Mouse (Mus musculus) spleen, adult 2 months (tissue): ENCODE results near the gene Il18r1. TPM values are rescaled to one million over a fixed set of nuclear protein-coding genes. Genes with fewer than 3 reads are reported as not detected.

Experiments
- DNase-seq, 2 experiments: peaks; one replicate each; pipeline versions ENCODE4 v3.0.0 to v3.0.0-alpha.2; 2012 to 2021; ENCODE audit warnings: low spot score in 2 of 2, low read depth in 1 of 2
- H3K27ac ChIP-seq: fragments of 200-500 bp; 2 replicates; pipeline ENCODE4 v1.5.1; 2012; ENCODE audit warnings: low read length, inconsistent platforms; ENCODE audit not compliant: insufficient read depth
- H3K27me3 ChIP-seq: fragments of 200-500 bp; 2 replicates; pipeline ENCODE4 v1.6.1; 2012; ENCODE audit warnings: mild to moderate bottlenecking, moderate library complexity, low read length, inconsistent platforms; ENCODE audit not compliant: control insufficient read depth, insufficient read depth
- H3K36me3 ChIP-seq: fragments of 200-500 bp; 2 replicates; pipeline ENCODE4 v1.6.1; 2012; ENCODE audit warnings: mild to moderate bottlenecking, low read length, inconsistent platforms; ENCODE audit not compliant: control insufficient read depth, insufficient read depth
- H3K4me1 ChIP-seq: fragments of 200-500 bp; 2 replicates; pipeline ENCODE4 v1.6.1; 2011; ENCODE audit warnings: inconsistent platforms; ENCODE audit not compliant: control insufficient read depth, insufficient read depth, insufficient read length
- H3K4me3 ChIP-seq: fragments of 200-500 bp; 2 replicates; pipeline ENCODE4 v1.5.1; 2011; ENCODE audit warnings: mild to moderate bottlenecking, inconsistent platforms; ENCODE audit not compliant: insufficient read depth, insufficient read length; ENCODE audit errors: extremely low read depth
- CTCF ChIP-seq: fragments of 200-500 bp; IDR thresholded peaks from 2 replicates; pipeline ENCODE4 v1.5.1; 2011; ENCODE audit warnings: mild to moderate bottlenecking, inconsistent platforms; ENCODE audit not compliant: insufficient read depth, insufficient read length, insufficient replicate concordance; ENCODE audit errors: extremely low read depth
- POLR2A ChIP-seq: fragments of 200-500 bp; IDR thresholded peaks from 2 replicates; pipeline ENCODE4 v1.6.1; 2011; ENCODE audit warnings: low read depth, low read length, inconsistent platforms
- WGBS: fragments of 180-500 bp; shearing (Covaris S2); methylation state at CpG from one replicate; pipeline ENCODE4 v1.1.7; 2018; 5-methylcytosine and 5-hydroxymethylcytosine counted together
- polyA plus RNA-seq: library from polyadenylated mRNA; depleted of rRNA; stranded (reverse); fragments of >200 nt; gene quantifications from 2 replicates; pipeline ENCODE4 v1.2.3, GENCODE M21; 2012

The Il18r1 gene
- polyA plus RNA-seq, 1 experiment, result 2.3 TPM

- H3K27ac ChIP-seq, result no peak within 1 kb of the TSS; the same call in 1 of the 2 replicates
- H3K36me3 ChIP-seq, result no peaks in the 10 kb centered on the region
- H3K4me3 ChIP-seq, result no peak within 1 kb of the TSS; the same call in 1 of the 2 replicates
- no peak for TF ChIP-seq CTCF
- no peak for TF ChIP-seq POLR2A
- no peaks in the 10 kb centered on the region; the same call in 1 of the 2 replicates for H3K4me1 ChIP-seq
- 7% methylated on average over 9 of the region's 9 CpGs for WGBS
- DNase-seq, result peak in 1 of 2 experiments; percentile 12
- H3K27me3 ChIP-seq, result no peaks in the 10 kb centered on the region
These were observed 49.7 kb downstream of the Il18r1 start, which contains the start of gene Il18rap for GRCm38 (mm10) chr1:40514851-40515585. Il18rap (plus strand) TSS chr1:40515362.

GRCm38 (mm10) chr1:40516364-40516763, 51.0 kb downstream of the Il18r1 start:
- no peak for DNase-seq
- no peak for TF ChIP-seq POLR2A
- TF ChIP-seq CTCF, result no peak
- Histone ChIP-seq H3K4me1 (no peaks in the 10 kb centered on the region; the same call in 1 of the 2 replicates), H3K4me3 (no peak overlapping the region), H3K36me3 (no peaks in the 10 kb centered on the region), H3K27me3 (no peaks in the 10 kb centered on the region), H3K27ac (no peak overlapping the region)
- 68% methylated on average over 6 of the region's 6 CpGs for WGBS

GRCm38 (mm10) chr1:40522918-40523317, 57.6 kb downstream of the Il18r1 start:
- Histone ChIP-seq H3K36me3 (no peaks in the 10 kb centered on the region), H3K4me1 (no peaks in the 10 kb centered on the region; the same call in 1 of the 2 replicates), H3K27me3 (no peaks in the 10 kb centered on the region), H3K4me3 (no peak overlapping the region), H3K27ac (no peak overlapping the region)
- no peak for DNase-seq
- 86% methylated on average over 7 of the region's 7 CpGs for WGBS
- TF ChIP-seq POLR2A (no peak), CTCF (no peak)

GRCm38 (mm10) chr1:40523971-40524722, 58.8 kb downstream of the Il18r1 start:
- WGBS, result 42% methylated on average over 5 of the region's 5 CpGs
- no peaks in the 10 kb centered on the region; the same call in 1 of the 2 replicates for H3K4me1 ChIP-seq
- no peak overlapping the region for H3K27ac ChIP-seq
- no peak overlapping the region for H3K4me3 ChIP-seq
- TF ChIP-seq CTCF (no peak), POLR2A (no peak)
- H3K36me3 ChIP-seq, result no peaks in the 10 kb centered on the region
- no peaks in the 10 kb centered on the region for H3K27me3 ChIP-seq
- no peak for DNase-seq

GRCm38 (mm10) chr1:40529287-40529686, 63.9 kb downstream of the Il18r1 start:
- Histone ChIP-seq H3K36me3 (no peaks in the 10 kb centered on the region), H3K27ac (no peak overlapping the region), H3K27me3 (no peaks in the 10 kb centered on the region), H3K4me1 (no peaks in the 10 kb centered on the region), H3K4me3 (no peak overlapping the region)
- TF ChIP-seq CTCF, result no peak
- TF ChIP-seq POLR2A, result no peak
- no peak for DNase-seq
- WGBS, result 84% methylated on average over 5 of the region's 5 CpGs

- no peaks in the 10 kb centered on the region for H3K27me3 ChIP-seq
These were observed 72.2 kb downstream of the Il18r1 start for GRCm38 (mm10) chr1:40537577-40537976.

GRCm38 (mm10) chr1:40544650-40545049, 79.3 kb downstream of the Il18r1 start:
- peak; percentile 19 to 31 for DNase-seq
- TF ChIP-seq CTCF (peak; percentile 17; the same call in 1 of the 2 replicates), POLR2A (no peak)
- WGBS, result 1% methylated on average over 2 of the region's 2 CpGs
- Histone ChIP-seq H3K4me1 (no peaks in the 10 kb centered on the region), H3K4me3 (no peak overlapping the region), H3K36me3 (no peaks in the 10 kb centered on the region), H3K27me3 (no peaks in the 10 kb centered on the region), H3K27ac (no peak overlapping the region)

More at GRCm38 (mm10) chr1:40537577-40537976, 72.2 kb downstream of the Il18r1 start:
- 91% methylated on average over 5 of the region's 5 CpGs for WGBS
- DNase-seq, result no peak
- no peaks in the 10 kb centered on the region for H3K36me3 ChIP-seq
- H3K27ac ChIP-seq, result no peak overlapping the region
- no peak overlapping the region for H3K4me3 ChIP-seq
- H3K4me1 ChIP-seq, result no peaks in the 10 kb centered on the region
- TF ChIP-seq CTCF, result no peak
- no peak for TF ChIP-seq POLR2A
